Mouse (Mus musculus): ENCODE data around the gene Zfp646.
A peak's percentile ranks its signal among the peaks of the same experiment; 100 is the strongest.
"Not testable (repeated sequence)": the region's sequence is repeated elsewhere in the genome, so short reads cannot be mapped to it uniquely, and the experiment has no call there.

The Zfp646 gene

DNA sequence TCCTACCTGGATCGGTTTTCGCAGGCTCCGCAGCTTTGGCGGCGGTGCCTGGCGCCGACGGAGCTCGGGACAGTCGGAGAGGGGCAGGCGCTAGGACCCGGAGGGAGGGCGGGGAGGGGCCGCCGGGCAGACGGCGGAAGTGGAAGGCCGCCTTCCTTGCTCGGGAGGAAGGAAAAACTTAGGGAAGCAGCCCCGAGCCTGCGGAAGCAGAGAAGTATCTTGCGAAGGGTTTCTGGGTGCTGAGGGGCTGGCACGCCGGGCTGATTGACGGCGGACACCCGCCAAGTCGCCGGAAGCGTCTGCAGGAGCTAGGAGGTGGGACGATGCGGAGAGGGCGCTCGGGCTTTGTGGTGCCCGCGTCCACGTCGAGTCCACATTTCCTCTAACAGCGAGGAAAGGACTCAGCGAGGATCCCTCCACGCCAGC is at the start of gene Zfp646:
Zfp646 (plus strand) TSS at position 181 of the 426 bp plus-strand sequence.
- DNase-seq = no peak

DNA sequence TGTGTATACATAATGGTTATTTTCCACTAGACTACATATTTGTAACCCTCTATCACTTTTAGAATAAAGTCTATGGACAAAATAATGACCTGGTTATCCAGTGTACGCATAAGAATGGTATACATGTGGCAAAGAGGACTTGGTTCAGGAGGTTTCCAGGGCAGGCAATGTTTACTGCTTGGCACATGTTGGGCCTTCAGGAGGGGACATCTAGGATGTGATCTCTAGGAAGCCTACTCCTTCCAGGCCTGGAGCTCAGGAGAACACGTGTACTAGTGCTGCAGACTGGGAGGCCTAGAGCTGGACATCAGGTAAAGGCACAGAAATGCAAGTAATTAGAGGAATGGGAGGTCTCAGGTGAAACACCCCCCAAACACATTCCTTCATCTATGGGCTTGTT is 40.5 kb upstream of the Zfp646 start:
- DNase-seq = no peak

DNA sequence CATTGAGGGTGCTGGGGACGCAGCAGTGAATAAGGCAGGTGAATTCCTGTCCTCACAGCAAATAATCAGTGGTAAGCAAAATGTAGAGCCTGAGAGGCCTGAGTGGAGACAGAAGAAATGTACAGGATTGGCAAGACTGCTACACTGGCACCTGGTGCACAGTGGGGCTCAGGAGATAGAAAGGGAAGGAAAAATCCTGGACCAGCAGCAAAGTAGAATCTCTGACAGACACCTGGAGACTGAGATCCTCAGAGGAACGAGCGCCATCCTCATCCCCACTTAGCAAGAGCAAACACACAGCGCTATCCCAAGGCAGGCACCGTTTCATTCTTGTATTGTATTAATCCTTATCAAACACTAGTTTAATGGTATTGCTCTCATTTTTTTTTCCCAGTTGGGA is 38.5 kb upstream of the Zfp646 start:
- DNase-seq = peak; percentile 64

DNA sequence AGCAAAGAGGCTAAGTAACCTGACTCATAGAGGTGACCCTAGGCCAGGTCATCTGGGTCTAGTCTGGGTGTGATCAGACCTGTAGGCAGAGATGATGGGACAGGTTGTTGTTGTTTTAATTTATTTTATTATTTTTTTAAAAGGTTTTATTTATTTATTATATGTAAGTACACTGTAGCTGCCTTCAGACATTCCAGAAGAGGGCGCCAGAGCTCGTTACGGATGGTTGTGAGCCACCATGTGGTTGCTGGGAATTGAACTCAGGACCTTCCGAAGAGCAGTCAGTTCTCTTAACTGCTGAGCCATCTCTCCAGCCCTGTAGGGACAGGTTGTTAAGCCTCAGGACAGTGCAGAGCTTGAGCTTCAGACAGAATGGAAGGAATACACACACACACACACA is 38.1 kb upstream of the Zfp646 start:
- DNase-seq = not testable (repeated sequence)

DNA sequence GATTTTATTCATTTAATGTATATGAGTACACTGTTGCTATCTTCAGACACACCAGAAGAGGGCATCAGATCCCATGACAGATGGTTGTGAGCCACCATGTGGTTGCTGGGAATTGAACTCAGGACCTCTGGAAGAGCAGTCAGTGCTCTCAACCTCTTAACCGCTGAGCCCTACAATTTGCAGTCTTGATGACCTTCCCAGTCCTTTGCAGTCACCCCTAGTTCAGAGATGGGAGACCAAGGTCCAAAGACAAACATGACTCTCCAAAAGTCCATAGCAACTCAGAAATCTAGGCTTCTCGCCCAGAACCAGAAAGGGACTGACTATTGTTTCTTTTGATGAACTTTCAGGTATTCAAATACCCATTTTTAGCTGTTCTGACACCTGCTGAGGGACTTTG is 36.0 kb upstream of the Zfp646 start:
- not testable (repeated sequence) for DNase-seq

DNA sequence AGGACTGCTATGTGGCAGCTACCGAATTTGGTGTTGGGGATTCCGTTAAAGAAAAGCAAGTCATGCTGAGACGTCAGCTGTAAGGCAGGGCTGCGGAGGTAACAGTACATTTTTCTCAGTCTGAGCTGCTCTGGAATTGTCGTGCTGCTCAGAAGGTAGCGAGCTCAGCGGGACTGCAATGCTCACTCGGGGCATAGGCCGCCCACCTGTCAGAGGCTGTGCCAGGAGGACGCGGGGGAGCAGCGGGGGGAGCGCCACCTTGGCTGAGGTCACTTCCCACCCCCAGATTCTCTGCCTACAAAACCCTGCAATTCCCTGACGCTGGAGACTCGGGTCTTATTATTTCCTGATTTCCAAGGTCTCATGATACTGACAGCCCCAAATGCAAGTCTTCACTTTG is 35.1 kb upstream of the Zfp646 start:
- DNase-seq = peak; percentile 87

DNA sequence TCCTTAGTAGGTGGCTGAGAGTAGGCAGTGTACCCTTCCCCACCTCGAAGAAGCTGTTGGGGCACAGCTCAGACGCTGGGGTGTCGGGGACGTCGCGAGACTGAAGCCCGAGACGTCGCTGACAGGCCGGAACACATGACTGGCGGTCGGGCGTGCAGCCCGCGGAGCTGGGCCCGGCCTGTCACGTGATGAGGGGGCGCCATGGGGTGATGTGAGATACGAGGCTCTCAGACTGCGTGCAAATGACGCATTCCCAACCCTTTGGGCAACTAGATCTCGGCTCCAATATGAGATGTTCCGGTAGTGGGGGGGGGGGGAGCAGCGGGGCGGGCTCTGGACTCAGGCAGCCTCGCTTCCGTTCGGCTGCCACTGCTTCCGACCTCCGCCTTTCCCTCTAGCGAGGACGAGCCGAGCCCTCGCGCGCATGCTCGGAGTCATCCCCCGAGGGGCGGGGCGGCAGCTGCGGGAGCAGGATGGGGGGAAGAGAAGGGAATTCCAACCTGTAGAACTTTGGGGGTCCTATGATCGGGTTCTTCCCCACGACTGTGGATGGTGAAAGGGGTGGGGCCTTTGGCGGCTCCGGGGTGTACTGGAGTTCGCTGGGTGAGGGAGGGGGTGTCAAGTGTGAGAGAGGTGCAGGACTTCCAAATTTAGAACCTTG is 34.6 kb upstream of the Zfp646 start:
- DNase-seq = peak; percentile 96

DNA sequence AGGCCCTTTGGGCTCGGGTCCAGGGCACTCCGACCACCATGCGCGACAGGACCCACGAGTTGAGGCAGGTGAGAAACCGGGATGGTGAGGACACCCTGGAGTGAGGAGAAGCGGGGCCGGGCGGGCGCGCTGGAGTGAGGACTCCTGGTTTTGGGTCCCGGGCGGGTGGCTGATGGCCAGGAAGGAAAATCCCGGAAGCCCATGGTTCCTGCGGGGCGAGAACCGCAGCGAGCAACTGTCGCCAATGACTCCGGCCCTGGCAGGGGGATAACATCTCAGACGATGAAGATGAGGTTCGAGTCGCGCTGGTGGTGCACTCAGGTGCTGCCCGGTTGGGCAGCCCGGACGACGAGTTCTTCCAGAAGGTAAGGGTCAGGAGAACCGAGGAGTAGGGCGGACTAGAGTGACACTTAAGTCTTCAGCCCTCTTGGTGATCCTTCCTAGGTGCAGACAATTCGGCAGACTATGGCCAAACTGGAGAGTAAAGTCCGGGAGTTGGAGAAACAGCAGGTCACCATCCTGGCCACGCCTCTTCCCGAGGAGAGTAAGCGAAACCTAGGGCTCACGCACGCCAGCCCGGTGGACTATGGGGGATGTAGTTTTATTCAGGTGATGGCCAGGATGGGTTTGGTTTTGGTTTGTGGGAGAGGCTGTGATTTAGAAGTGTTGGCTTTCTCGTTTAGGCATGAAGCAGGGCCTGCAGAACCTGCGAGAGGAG is 33.9 kb upstream of the Zfp646 start:
- peak; percentile 87 for DNase-seq

DNA sequence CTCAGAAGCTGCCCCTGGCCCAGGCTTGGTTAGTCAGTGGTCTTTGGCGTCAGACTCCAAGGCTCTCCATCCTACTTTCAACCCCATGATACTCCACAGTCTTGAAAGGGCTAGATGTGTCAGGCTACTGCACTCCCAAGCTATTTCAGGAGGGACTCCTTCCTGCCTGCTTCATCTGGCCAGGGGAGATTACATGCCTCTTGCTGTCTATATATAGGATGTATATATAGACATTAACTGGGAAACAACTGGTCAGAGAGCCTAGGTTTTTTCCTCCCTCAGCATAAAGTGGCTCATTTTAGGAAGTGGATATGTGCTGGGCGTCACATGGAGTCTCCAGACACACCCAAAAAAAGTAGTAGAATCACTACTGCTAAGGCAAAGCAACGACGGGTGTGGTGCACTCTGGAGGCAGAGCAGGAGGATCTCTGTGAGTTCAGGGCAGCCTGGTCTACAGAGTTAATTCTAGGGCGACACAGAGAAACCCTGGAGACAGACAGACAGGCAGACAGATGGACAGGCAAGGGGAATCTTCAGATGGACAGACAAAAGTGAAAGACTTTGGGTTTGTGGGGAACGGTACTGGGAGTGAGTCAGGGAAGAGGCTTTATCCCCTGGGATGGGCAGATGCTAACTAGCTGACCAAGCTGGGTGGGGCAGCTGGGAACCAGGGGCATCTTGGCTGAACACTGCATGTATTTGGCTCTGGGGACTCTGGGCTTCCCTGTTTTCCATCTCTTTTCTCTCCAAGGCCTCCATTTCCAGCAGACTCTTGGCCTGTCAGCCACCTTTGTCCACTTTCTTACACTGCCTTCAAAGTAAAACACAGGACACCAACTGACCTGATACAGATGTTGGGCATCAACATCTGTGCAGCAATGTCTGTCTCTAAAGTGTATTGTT is 25.8 kb upstream of the Zfp646 start:
- no peak for DNase-seq

DNA sequence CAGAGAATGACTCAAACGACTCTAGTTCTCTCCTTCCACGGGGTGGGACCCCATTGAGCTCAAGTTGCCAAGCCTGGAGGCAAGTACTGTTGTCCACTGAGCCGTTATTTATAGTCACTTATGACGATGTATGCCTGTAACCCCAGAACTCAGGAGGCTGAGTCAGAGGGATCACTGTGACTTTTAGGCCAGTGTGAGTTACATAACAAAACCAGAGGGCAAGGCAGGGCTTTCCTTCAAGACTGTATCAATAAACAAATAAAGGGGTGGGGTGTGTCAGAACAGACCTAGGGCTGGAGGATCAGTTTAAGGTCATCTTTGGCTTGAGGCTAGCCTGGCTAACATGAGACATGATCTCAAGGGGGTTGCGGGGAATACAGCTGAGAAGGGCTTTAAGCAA is 25.1 kb upstream of the Zfp646 start:
- no peak for DNase-seq

DNA sequence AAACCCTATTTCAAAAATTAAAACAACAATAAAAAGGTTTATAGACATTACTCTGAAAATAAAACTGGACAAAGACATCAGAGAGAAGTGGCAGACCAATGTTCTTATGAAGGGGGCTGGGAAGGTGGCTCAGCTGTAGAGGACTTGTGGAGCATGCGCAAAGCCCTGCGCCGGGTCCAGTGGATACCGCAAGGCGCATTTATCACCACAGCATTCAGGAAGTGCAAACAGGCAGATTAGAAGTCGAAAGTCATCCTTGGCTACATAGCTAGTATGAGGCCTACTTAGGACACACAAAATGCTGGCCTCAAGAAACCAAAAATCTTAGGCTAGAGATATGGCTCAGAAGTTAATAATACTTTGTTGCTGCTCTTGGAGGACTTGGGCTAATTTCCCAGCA is 17.8 kb upstream of the Zfp646 start:
- no peak for DNase-seq

DNA sequence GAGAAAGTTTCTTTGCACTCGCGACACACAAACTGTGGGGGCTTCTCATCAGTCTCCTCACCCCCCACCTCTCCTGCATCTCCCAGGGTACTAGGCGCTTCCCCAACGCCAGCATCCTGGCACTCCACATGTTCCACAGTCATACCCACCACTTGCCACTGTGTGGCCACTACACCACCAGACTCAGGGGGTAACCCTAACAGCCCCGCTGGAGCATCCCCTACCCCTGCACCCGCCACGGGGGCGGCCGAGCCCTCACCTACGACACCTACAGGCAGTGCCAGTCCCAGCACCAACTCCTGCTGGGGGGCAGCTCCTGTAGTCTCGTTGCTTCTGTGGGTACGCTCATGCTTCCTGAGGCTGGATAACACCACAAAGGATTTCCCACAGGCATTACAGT is 9.6 kb upstream of the Zfp646 start:
- DNase-seq = no peak

DNA sequence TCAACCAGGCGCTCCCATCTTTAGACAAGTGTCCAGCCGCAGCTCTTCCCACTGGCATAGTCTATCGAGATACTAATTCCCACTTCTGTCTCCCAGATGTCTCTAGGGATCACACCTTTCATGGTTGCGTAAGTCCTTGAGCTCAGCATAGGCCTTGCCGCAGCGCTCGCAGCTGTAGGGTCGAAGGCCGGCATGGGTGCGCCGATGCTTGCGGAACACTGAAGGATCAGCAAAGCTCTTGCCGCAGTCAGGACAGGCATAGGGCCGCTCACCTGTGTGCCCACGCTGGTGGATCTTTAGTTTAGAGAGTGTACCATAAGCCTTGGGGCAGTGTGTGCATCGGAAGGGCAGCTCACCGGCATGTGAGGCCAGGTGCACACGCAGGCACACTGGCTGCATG is 8.4 kb upstream of the Zfp646 start:
- no peak for DNase-seq

DNA sequence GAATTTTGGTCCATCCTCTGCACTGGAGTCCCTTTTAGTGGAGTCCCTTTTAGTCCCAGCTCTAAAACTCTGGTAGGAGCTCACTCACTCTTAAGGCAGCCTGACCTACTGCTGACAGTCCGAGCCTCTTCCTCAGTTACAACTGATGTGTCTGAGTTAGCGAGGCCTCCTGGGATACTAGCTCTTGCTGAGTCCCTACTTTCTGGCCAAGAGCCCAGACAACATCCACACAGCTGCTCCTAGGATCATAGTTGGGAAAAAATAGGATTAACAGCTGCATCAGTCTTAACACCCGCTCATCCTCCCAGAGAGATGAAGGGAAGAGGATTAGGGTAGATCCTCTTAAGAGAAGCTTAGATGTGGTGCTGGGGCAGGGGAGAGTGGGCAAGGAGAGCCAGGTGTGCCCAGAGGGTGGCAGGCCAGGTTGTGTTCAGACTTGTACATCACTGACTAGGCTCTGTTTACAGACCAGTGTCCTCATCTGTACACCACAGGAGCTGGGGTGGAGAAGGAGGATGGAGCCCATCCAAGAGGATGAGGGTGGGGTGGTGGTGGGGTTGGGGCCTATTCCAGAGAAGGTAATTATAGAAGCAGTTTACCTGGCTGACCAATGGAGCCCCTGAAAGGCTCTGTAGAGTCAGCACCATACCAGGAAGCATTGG is 6.7 kb upstream of the Zfp646 start:
- DNase-seq = no peak

DNA sequence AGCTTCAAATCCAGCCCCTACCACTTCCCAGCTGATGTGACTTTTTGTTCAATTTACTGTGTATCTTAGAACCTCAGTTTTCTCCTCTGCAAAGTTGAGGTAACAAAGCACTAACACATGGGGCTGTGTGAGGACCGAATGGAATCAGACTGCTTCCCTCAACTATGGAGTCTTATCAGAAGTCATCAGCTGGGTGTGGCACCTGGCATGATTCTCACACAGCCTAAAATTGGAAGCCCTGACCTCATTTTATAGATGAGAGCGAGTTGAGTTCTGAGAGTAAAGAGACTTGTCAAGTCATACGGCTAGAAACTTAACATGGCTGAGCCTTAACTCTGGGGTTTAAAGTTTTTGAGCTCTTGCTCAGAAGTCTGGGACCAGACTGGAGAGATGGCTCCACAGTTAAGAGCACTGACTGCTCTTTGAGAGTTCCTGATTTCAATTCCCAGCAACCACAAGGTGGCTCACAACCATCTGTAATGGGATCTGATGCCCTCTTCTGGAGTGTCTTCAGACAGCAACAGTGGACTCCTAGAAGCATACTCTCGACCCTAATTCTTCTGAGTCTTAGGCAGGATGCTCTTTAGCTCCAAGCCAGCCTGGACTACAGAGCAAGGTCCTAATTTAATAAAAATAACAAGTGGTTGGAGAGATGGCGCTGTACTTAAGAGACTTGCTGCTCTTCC is 5.7 kb upstream of the Zfp646 start:
- no peak for DNase-seq

DNA sequence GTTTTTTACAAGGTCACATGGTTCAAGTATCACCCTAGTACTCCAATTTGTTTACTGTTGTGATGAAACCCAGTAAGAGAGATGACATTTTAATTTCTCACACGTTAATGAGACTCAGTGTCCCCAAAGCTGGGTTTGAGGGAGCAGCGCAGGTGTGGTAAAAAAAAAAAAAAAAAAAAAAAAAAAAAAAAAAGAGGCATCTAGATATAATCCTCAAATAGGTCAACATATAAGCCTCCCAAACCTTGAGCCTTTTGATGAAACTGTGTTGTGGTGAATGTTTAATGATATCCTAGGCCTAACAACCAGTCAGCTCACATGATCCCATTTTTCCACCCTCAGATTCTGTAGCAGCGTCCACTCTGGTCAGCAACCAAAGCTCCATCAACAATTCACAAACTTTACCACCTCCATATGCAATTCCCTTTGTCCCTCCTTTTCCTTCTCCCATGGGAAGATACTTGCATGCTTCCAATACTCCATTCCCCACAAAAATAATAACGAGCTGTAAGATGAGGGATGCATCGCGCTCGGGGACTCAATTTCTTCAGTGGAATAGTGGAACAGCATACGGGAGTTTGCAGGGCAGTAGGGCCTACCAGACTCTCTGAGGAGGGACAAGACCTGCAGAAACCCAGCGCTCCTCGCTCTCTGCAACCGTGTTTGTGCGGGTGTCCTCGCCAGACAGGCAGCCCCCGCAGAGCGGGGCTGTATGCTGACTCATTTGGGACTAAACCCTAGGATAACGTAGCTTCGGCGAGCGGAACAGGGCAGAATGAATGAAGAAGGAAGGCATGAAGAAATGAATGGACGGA is 1.0 kb upstream of the Zfp646 start:
- DNase-seq = no peak

DNA sequence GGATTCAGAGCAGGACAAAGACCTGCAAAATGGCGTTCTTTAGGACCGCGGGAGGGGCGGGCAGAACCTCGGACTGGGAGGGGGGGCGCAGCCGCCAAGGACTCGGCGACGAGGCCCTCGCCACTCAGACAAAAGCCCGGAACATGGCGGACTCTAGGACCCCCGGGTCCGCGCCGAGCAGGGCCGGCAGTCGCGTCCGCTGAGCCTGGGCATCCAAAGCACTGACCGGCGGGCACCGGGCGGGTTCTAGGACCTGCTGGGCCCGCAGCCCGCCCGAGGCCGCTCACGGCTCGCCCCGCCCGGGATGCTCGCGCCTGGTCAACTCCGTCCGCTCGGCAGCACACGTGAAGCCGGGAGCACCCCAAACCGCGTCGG is 407 bp upstream of the Zfp646 start:
- peak; percentile 97 for DNase-seq

DNA sequence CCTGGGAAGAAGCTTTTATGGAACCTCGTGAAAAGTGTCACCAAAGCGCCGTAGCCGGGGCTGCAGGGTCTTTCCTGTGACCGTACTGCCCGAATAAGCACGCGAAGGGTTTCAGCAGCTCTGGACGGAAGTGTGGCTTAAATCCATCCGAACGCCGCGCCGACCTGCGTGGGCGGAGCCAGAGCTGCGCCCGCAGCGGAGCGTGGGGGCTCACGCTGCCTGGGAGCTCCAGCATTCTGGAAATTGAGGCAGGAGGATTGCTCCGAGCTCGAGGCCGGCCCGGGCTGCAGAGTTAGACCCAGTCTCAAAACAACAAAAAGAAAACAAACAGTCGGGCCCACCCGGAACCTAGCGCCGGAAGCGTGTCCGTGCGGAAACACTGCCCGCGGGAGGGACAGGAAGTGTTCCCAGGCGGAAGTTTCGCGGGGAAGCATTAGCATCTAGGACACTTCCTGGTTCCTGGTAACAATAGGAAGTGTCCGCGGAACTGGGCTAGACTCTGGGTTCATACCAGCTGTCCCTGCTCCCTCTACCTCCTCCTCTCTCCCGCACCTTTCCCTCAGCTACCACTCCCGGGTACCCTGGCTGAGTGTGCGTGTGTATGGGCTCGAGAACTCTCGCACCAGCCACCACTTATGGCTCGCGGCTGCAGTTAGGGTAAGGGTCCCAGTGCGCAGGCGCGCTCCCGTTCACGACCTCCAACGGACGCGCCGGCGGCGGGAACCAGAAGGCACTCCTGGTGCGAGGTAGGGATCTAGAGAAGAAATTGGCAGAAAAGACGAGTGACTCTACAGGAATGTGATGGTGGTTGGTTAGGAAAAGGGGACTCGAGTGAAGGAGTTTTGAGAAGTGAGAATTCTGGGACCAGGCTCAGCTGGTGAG is 687 bp downstream of the Zfp646 start, which contains the start of gene Zfp668:
Zfp668 (minus strand) TSS at position 362 of the 882 bp plus-strand sequence.
- peak; percentile 86 for DNase-seq

DNA sequence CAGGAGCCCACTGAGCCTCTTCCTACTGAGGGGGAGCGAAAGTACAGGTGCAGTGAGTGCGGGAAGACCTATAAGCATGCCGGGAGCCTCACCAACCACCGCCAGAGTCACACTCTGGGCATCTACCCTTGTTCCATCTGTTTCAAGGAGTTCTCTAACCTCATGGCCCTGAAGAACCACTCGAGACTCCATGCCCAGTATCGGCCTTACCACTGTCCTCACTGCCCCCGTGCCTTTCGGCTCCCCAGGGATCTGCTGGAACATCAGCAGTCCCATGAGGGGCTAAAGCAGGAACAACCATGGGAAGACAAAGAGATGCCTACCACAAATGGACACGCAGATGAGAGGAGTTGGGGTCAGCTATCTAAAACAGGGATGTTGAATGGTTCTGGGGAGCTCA is 3.3 kb downstream of the Zfp646 start:
- DNase-seq = no peak

DNA sequence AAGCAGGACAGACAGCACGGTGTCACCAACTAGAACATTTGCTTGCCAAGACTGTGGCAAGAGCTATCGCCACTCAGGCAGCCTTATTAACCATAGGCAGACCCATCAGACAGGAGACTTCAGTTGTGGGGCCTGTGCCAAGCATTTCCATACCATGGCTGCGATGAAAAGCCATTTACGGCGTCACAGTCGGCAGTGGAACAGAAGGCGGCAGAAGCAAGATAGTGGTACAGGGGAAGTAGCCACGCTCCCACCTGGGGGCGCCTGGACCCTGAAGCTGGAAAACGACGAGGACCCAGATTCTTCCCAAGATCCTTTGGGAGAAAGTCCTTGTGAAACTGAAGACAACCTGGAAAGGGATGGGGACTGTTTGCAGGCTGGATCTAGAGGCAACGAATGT is 4.4 kb downstream of the Zfp646 start:
- DNase-seq = no peak

DNA sequence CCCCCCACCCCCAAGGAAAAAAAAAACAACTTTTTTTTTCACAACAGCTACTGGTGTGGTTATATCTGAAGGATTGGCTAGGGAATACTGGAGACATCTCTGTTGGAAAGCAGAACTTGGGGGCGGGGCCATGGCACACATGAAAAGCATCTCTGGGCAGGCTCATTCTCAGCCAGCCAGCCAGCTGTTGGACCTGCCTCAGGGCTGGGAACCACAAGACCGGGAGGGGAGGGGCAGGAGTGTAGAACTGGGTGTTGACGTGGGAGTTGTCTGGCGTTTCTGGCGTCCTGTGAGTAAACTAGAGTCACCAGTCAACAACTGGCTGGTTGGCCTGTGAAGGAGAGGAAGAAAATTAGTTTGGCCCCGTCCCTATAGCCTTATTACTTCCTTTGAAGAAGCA is 9.9 kb downstream of the Zfp646 start:
- DNase-seq = no peak

Measured in cerebellum, adult 11-12 months (tissue).